Mouse (Mus musculus) hindbrain, embryonic 15.5 days (tissue): ENCODE data around the gene Pqlc2. TPM values are rescaled to one million over a fixed set of nuclear protein-coding genes. Genes with fewer than 3 reads are reported as not detected.
A peak's percentile ranks its signal among the peaks of the same experiment; 100 is the strongest.

Experiments
- ATAC-seq: fragments of 200-750 bp; cut with Nextera tagmentation; 2 replicates; pipeline ENCODE4 v1.8.0; 2017; ENCODE audit warnings: low read depth, moderate number of reproducible peaks, moderate TSS enrichment; ENCODE audit not compliant: low FRiP score
- H3K27ac ChIP-seq: fragments of 300-500 bp; sonication (generic); replicated peaks from 2 replicates; pipeline ENCODE4 v1.5.1; 2015; ENCODE audit warnings: mild to moderate bottlenecking, inconsistent platforms
- H3K27me3 ChIP-seq: fragments of 300-500 bp; sonication (generic); 2 replicates; pipeline ENCODE4 v1.6.1; 2015; ENCODE audit warnings: control low read depth, inconsistent platforms
- H3K36me3 ChIP-seq: fragments of 300-500 bp; sonication (generic); 2 replicates; pipeline ENCODE4 v1.6.1; 2015; ENCODE audit warnings: control low read depth, inconsistent platforms
- H3K4me1 ChIP-seq: fragments of 300-500 bp; sonication (generic); replicated peaks from 2 replicates; pipeline ENCODE4 v1.6.1; 2015; ENCODE audit warnings: control low read depth, inconsistent platforms
- H3K4me2 ChIP-seq: fragments of 300-500 bp; sonication (generic); 2 replicates; pipeline ENCODE4 v1.6.1; 2015; ENCODE audit warnings: moderate library complexity, mild to moderate bottlenecking, inconsistent platforms
- H3K4me3 ChIP-seq: fragments of 300-500 bp; sonication (generic); 2 replicates; pipeline ENCODE4 v1.5.1; 2015; ENCODE audit warnings: mild to moderate bottlenecking, inconsistent platforms
- H3K9ac ChIP-seq: fragments of 300-500 bp; sonication (generic); 2 replicates; pipeline ENCODE4 v1.6.1; 2015; ENCODE audit warnings: inconsistent platforms
- H3K9me3 ChIP-seq: fragments of 300-500 bp; sonication (generic); 2 replicates; pipeline ENCODE4 v1.6.1; 2016; ENCODE audit warnings: control low read depth, inconsistent platforms
- WGBS: fragments of 180-500 bp; shearing (Covaris S2); methylation state at CpG from one replicate; pipeline ENCODE4 v1.1.7; 2015; 5-methylcytosine and 5-hydroxymethylcytosine counted together
- polyA plus RNA-seq: library from polyadenylated mRNA; unstranded; fragments of >200 nt; fragmentation: Nextera tagmentation; extraction: Ambion mirVana; gene quantifications from 2 replicates; pipeline ENCODE4 v1.2.1, GENCODE M21; 2015

Gene Pqlc2
- polyA plus RNA-seq, 1 experiment from 2014 or later, result 13.9 TPM

GRCm38 (mm10) chr4:139298671-139299366 lies 11.7 kb downstream of the Pqlc2 start:
- H3K9ac ChIP-seq, result no peak overlapping the region
- no peaks in the 10 kb centered on the region for H3K4me1 ChIP-seq
- H3K27ac ChIP-seq, result no peak overlapping the region
- no peak overlapping the region for H3K4me3 ChIP-seq
- WGBS, result 83% methylated on average over 12 of the region's 12 CpGs
- no peak for ATAC-seq
- no peaks in the 10 kb centered on the region for H3K27me3 ChIP-seq
- H3K9me3 ChIP-seq, result no peaks in the 10 kb centered on the region
- peaks cover 16% of the 10 kb centered on the region for H3K36me3 ChIP-seq
- H3K4me2 ChIP-seq, result no peak overlapping the region

- WGBS, result 84% methylated on average over 4 of the region's 4 CpGs
- no peak overlapping the region for H3K4me2 ChIP-seq
- no peak overlapping the region for H3K27ac ChIP-seq
- no peaks in the 10 kb centered on the region for H3K27me3 ChIP-seq
- peaks cover 16% of the 10 kb centered on the region for H3K36me3 ChIP-seq
- H3K9me3 ChIP-seq, result no peaks in the 10 kb centered on the region
- no peaks in the 10 kb centered on the region for H3K4me1 ChIP-seq
- no peak overlapping the region for H3K9ac ChIP-seq
- H3K4me3 ChIP-seq, result no peak overlapping the region
- no peak for ATAC-seq
These were observed 12.9 kb downstream of the Pqlc2 start for GRCm38 (mm10) chr4:139297566-139297965.

- no peak overlapping the region for H3K4me3 ChIP-seq
- no peaks in the 10 kb centered on the region for H3K27me3 ChIP-seq
- WGBS, result 96% methylated on average over 5 of the region's 5 CpGs
- no peak overlapping the region for H3K9ac ChIP-seq
- no peaks in the 10 kb centered on the region for H3K4me1 ChIP-seq
- H3K27ac ChIP-seq, result no peak overlapping the region
- no peak for ATAC-seq
- no peaks in the 10 kb centered on the region for H3K9me3 ChIP-seq
- H3K4me2 ChIP-seq, result no peak overlapping the region
- peaks cover 16% of the 10 kb centered on the region for H3K36me3 ChIP-seq
These were observed 18.5 kb downstream of the Pqlc2 start for GRCm38 (mm10) chr4:139292038-139292437.

GRCm38 (mm10) chr4:139291099-139291498 lies 19.4 kb downstream of the Pqlc2 start:
- Histone ChIP-seq H3K9ac (no peak overlapping the region), H3K9me3 (no peaks in the 10 kb centered on the region), H3K4me2 (no peak overlapping the region), H3K36me3 (peaks cover 21% of the 10 kb centered on the region), H3K27ac (no peak overlapping the region), H3K4me1 (no peaks in the 10 kb centered on the region), H3K27me3 (no peaks in the 10 kb centered on the region), H3K4me3 (no peak overlapping the region)
- no peak for ATAC-seq
- WGBS, result 88% methylated on average over 16 of the region's 16 CpGs

GRCm38 (mm10) chr4:139289017-139289416 lies 21.5 kb downstream of the Pqlc2 start:
- no peaks in the 10 kb centered on the region for H3K4me1 ChIP-seq
- peaks cover 21% of the 10 kb centered on the region for H3K36me3 ChIP-seq
- no peaks in the 10 kb centered on the region for H3K9me3 ChIP-seq
- 64% methylated on average over 10 of the region's 10 CpGs for WGBS
- no peak overlapping the region for H3K9ac ChIP-seq
- H3K27ac ChIP-seq, result no peak overlapping the region
- H3K27me3 ChIP-seq, result no peaks in the 10 kb centered on the region
- no peak overlapping the region for H3K4me2 ChIP-seq
- 0 out of 2 replicates have a peak, but pooled peaks have one; percentile 27 for ATAC-seq
- no peak overlapping the region for H3K4me3 ChIP-seq

- WGBS, result 81% methylated on average over 18 of the region's 18 CpGs
- H3K36me3 ChIP-seq, result peaks cover 24% of the 10 kb centered on the region
These were observed 23.2 kb downstream of the Pqlc2 start for GRCm38 (mm10) chr4:139287122-139287863.

GRCm38 (mm10) chr4:139286234-139286633 lies 24.3 kb downstream of the Pqlc2 start:
- H3K4me1 ChIP-seq, result peaks cover 9% of the 10 kb centered on the region; the same call in 1 of the 2 replicates
- peaks cover 29% of the 10 kb centered on the region for H3K36me3 ChIP-seq
- no peaks in the 10 kb centered on the region for H3K27me3 ChIP-seq
- H3K4me3 ChIP-seq, result no peak overlapping the region
- no peak overlapping the region for H3K9ac ChIP-seq
- no peak for ATAC-seq
- no peak overlapping the region for H3K4me2 ChIP-seq
- no peak overlapping the region for H3K27ac ChIP-seq
- H3K9me3 ChIP-seq, result no peaks in the 10 kb centered on the region
- 88% methylated on average over 5 of the region's 5 CpGs for WGBS

More at GRCm38 (mm10) chr4:139287122-139287863, 23.2 kb downstream of the Pqlc2 start:
- Histone ChIP-seq H3K4me3 (no peak overlapping the region), H3K9me3 (no peaks in the 10 kb centered on the region), H3K27ac (no peak overlapping the region), H3K4me2 (no peak overlapping the region), H3K4me1 (peaks cover 9% of the 10 kb centered on the region; the same call in 1 of the 2 replicates), H3K27me3 (no peaks in the 10 kb centered on the region), H3K9ac (no peak overlapping the region)
- ATAC-seq, result no peak

- Histone ChIP-seq H3K4me1 (peaks cover 9% of the 10 kb centered on the region; the same call in 1 of the 2 replicates), H3K36me3 (peaks cover 23% of the 10 kb centered on the region), H3K4me3 (no peak overlapping the region), H3K9me3 (no peaks in the 10 kb centered on the region), H3K27me3 (no peaks in the 10 kb centered on the region), H3K27ac (no peak overlapping the region), H3K9ac (no peak overlapping the region), H3K4me2 (no peak overlapping the region)
- 86% methylated on average over 15 of the region's 15 CpGs for WGBS
- ATAC-seq, result no peak
These were observed 25.6 kb downstream of the Pqlc2 start for GRCm38 (mm10) chr4:139284877-139285276.

- peaks cover 23% of the 10 kb centered on the region for H3K36me3 ChIP-seq
- 38% methylated on average over 6 of the region's 6 CpGs for WGBS
These were observed 27.5 kb downstream of the Pqlc2 start for GRCm38 (mm10) chr4:139282955-139283417.

GRCm38 (mm10) chr4:139281791-139282345 lies 28.6 kb downstream of the Pqlc2 start:
- no peak overlapping the region for H3K27ac ChIP-seq
- H3K27me3 ChIP-seq, result no peaks in the 10 kb centered on the region
- no peak for ATAC-seq
- H3K9me3 ChIP-seq, result no peaks in the 10 kb centered on the region
- peaks cover 18% of the 10 kb centered on the region for H3K36me3 ChIP-seq
- no peak overlapping the region for H3K4me2 ChIP-seq
- peaks cover 9% of the 10 kb centered on the region; the same call in 1 of the 2 replicates for H3K4me1 ChIP-seq
- no peak overlapping the region for H3K4me3 ChIP-seq
- WGBS, result 71% methylated on average over 16 of the region's 16 CpGs
- H3K9ac ChIP-seq, result no peak overlapping the region

More at GRCm38 (mm10) chr4:139282955-139283417, 27.5 kb downstream of the Pqlc2 start:
- no peak overlapping the region for H3K4me2 ChIP-seq
- peaks cover 9% of the 10 kb centered on the region; the same call in 1 of the 2 replicates for H3K4me1 ChIP-seq
- H3K9ac ChIP-seq, result no peak overlapping the region
- no peak overlapping the region for H3K4me3 ChIP-seq
- H3K27ac ChIP-seq, result no peak overlapping the region; the same call in 1 of the 2 replicates
- no peaks in the 10 kb centered on the region for H3K27me3 ChIP-seq
- H3K9me3 ChIP-seq, result no peaks in the 10 kb centered on the region
- no peak for ATAC-seq

- no peaks in the 10 kb centered on the region for H3K9me3 ChIP-seq
- no peak overlapping the region for H3K27ac ChIP-seq
- H3K9ac ChIP-seq, result no peak overlapping the region
- peaks cover 15% of the 10 kb centered on the region for H3K36me3 ChIP-seq
- 93% methylated on average over 12 of the region's 12 CpGs for WGBS
- H3K27me3 ChIP-seq, result no peaks in the 10 kb centered on the region
- no peak overlapping the region for H3K4me3 ChIP-seq
- no peak overlapping the region for H3K4me2 ChIP-seq
- H3K4me1 ChIP-seq, result peaks cover 9% of the 10 kb centered on the region; the same call in 1 of the 2 replicates
- ATAC-seq, result no peak
These were observed 30.0 kb downstream of the Pqlc2 start for GRCm38 (mm10) chr4:139280530-139280929.

GRCm38 (mm10) chr4:139276411-139276810 lies 34.1 kb downstream of the Pqlc2 start:
- H3K27ac ChIP-seq, result no peak overlapping the region

More at GRCm38 (mm10) chr4:139276411-139276810, 34.1 kb downstream of the Pqlc2 start:
- H3K27me3 ChIP-seq, result no peaks in the 10 kb centered on the region
- no peak overlapping the region for H3K4me3 ChIP-seq
- H3K4me1 ChIP-seq, result no peaks in the 10 kb centered on the region
- ATAC-seq, result no peak
- H3K9ac ChIP-seq, result no peak overlapping the region
- no peak overlapping the region for H3K4me2 ChIP-seq
- WGBS, result 87% methylated on average over 7 of the region's 7 CpGs
- H3K36me3 ChIP-seq, result peaks cover 14% of the 10 kb centered on the region
- no peaks in the 10 kb centered on the region for H3K9me3 ChIP-seq
